Comparison of ENCODE assay signal across 33 mouse cellular contexts in the genomic region with DNA sequence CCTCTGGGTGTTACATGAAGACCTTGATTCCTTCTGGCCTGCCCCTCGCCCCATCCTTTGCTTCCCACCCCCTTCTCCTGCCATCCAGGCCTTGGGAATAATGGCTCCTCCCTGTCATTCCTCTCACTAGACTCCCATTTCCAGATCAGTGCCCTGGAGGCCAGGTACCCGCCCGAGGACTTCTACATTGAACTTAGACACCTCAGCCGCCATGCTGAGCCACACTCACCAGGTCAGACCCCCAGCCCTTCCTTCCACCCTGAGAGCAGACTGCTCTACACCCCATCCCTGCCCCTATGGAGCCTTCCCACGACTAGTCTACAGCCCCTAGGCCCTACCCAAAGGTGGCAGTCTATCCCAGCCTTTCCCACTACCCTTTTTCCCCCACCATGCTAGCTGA.
"Had no signal": no experiment of that assay in that cellular context is flagged by ENCODE, and none has a peak within 500 bp of the region (broad histone marks: within the 10 kb centered on the region; RNA-seq: fewer than 3 reads in every experiment).

No protein-coding gene starts in this region.

- H3K27me3 ChIP-seq: heart, embryonic 12.5 days; heart, embryonic 13.5 days; heart, embryonic 15.5 days; hindbrain, embryonic 12.5 days; hindbrain, embryonic 13.5 days; hindbrain, embryonic 15.5 days; intestine, embryonic 15.5 days; kidney, embryonic 15.5 days had no signal

- H3K27ac ChIP-seq: heart, adult 2 months; heart, embryonic 10.5 days; heart, embryonic 13.5 days; heart, embryonic 15.5 days; hindbrain, embryonic 10.5 days; hindbrain, embryonic 12.5 days; hindbrain, embryonic 13.5 days; hindbrain, embryonic 14.5 days; hindbrain, embryonic 15.5 days; hindbrain, postnatal 0 days; intestine, embryonic 15.5 days; kidney, postnatal 0 days; layer of hippocampus, adult 2 months had no signal

- H3K4me1 ChIP-seq: hindbrain, embryonic 10.5 days; hindbrain, embryonic 12.5 days; hindbrain, embryonic 15.5 days had no signal

- DNase-seq: heart, adult 2 months; heart, postnatal 10 days; heart, postnatal 14 days; heart, postnatal 36 days; kidney, adult 11 months; kidney, adult 18-20 months; kidney, adult 2 months; kidney, adult 8-10 months; kidney, adult 9 months; kidney, postnatal 10 days; kidney, postnatal 14 days; kidney, postnatal 25 days; kidney, postnatal 36 days; kidney, postnatal 4 days; layer of hippocampus, adult 9-11 months; layer of hippocampus, postnatal 36 days had no signal

- H3K9ac ChIP-seq: heart, embryonic 12.5 days; heart, embryonic 13.5 days; heart, embryonic 15.5 days; hindbrain, embryonic 12.5 days; hindbrain, embryonic 13.5 days; hindbrain, embryonic 14.5 days; hindbrain, embryonic 15.5 days; intestine, embryonic 15.5 days; kidney, embryonic 15.5 days had no signal

- ATAC-seq: hindbrain, embryonic 16.5 days; hindbrain, postnatal 0 days; inflammation-experienced regulatory T-cells, adult 6 months; intestine, embryonic 15.5 days had no signal

- H3K9me3 ChIP-seq: heart, embryonic 10.5 days; heart, embryonic 12.5 days; heart, embryonic 13.5 days; heart, embryonic 15.5 days; hindbrain, embryonic 10.5 days; hindbrain, embryonic 12.5 days; hindbrain, embryonic 13.5 days; hindbrain, embryonic 15.5 days; intestine, embryonic 15.5 days; kidney, embryonic 15.5 days had no signal

- H3K4me2 ChIP-seq: heart, embryonic 11.5 days; heart, embryonic 12.5 days; heart, embryonic 13.5 days; heart, embryonic 15.5 days; hindbrain, embryonic 12.5 days; hindbrain, embryonic 13.5 days; hindbrain, embryonic 14.5 days; hindbrain, embryonic 15.5 days; intestine, embryonic 15.5 days; kidney, embryonic 15.5 days had no signal

- H3K4me3 ChIP-seq: heart, adult 2 months; heart, embryonic 10.5 days; heart, embryonic 12.5 days; heart, embryonic 13.5 days; heart, embryonic 15.5 days; hindbrain, embryonic 10.5 days; hindbrain, embryonic 12.5 days; hindbrain, embryonic 13.5 days; hindbrain, embryonic 15.5 days; intestine, embryonic 15.5 days; kidney, embryonic 15.5 days; layer of hippocampus, adult 2 months had no signal
